Comparison of ENCODE assay signal across 9 mouse cellular contexts in the genomic region with DNA sequence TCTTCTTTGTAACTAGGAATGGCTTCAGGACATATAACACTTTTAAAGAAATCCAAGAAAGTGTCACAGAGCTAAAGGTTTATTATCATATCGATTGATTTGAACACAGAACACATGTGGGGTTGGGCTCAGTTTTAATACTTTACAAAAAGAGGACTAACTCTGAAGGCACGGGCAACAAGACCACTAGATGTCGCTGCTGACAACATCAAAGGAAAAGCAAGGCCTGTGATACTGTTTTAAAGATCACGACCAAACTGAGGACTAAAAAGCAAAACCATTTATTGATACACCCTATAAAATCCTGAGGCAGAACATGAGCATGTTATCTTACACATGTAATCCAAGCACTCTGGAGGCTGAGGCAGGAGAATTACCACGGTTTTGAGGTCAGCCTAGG. TPM values are rescaled to one million over a fixed set of nuclear protein-coding genes. Genes with fewer than 3 reads are reported as not detected.
A peak's percentile ranks its signal among the peaks of the same experiment; 100 is the strongest.
DNase-seq lines count a peak whose midpoint lies in the region; ATAC-seq lines count a peak whose summit lies in the region.
"Had no signal": no experiment of that assay in that cellular context is flagged by ENCODE, and none has a peak within 500 bp of the region (broad histone marks: within the 10 kb centered on the region; RNA-seq: fewer than 3 reads in every experiment).

No protein-coding gene starts in this region.

- no peak overlapping the region for H3K9ac ChIP-seq in limb, embryonic 11.5 days (ENCODE audit: low read length)
- H3K9ac ChIP-seq: embryonic facial prominence, embryonic 15.5 days had no signal

- peaks cover 14% of the 10 kb centered on the region for H3K36me3 ChIP-seq in limb, embryonic 11.5 days (ENCODE audit: control insufficient read depth, insufficient read depth, low read length)

- H3K27ac ChIP-seq in limb, embryonic 11.5 days (replicated peaks; ENCODE audit: low read depth, low read length): no peak overlapping the region
- H3K27ac ChIP-seq: embryonic facial prominence, embryonic 15.5 days had no signal

- H3K4me1 ChIP-seq in limb, embryonic 11.5 days (ENCODE audit: control insufficient read depth, insufficient read depth, low read length): no peaks in the 10 kb centered on the region

- H3K9me3 ChIP-seq in limb, embryonic 11.5 days (ENCODE audit: control insufficient read depth, low read length): no peaks in the 10 kb centered on the region
- H3K9me3 ChIP-seq: embryonic facial prominence, embryonic 15.5 days had no signal

- no peak overlapping the region for H3K4me2 ChIP-seq in limb, embryonic 11.5 days (ENCODE audit: low read depth, severe bottlenecking)
- H3K4me2 ChIP-seq: embryonic facial prominence, embryonic 15.5 days had no signal

- peak; percentile 26 for DNase-seq in 3134 (ENCODE audit: extremely low read depth, insufficient read length, low spot score)
- DNase-seq in NIH3T3 (ENCODE audit: low read depth): peak; percentile 90
- peak; percentile 81 to 89 for DNase-seq in cerebellum, postnatal 10 days
- peak; percentile 74 to 88 for DNase-seq in frontal cortex, postnatal 36 days (ENCODE audit: low spot score in 2 of 2)
- peak; percentile 54 to 82 for DNase-seq in kidney, adult 8-10 months
- DNase-seq in limb, embryonic 11.5 days (ENCODE audit: low spot score): peak; percentile 75
- peak; percentile 88 for DNase-seq in naive thymus-derived CD4-positive, alpha-beta T cell, adult 2 months (ENCODE audit: low read depth)
- DNase-seq in telencephalon, adult 2 months (ENCODE audit: low read depth, low spot score): peak; percentile 74

- H3K27me3 ChIP-seq in limb, embryonic 11.5 days (ENCODE audit: control insufficient read depth, insufficient read depth, low read length): no peaks in the 10 kb centered on the region
- H3K27me3 ChIP-seq: embryonic facial prominence, embryonic 15.5 days had no signal

- 20% methylated on average over 5 of the region's 5 CpGs for WGBS in limb, embryonic 11.5 days

- no peak for ATAC-seq in limb, embryonic 11.5 days (ENCODE audit: insufficient number of reproducible peaks, low FRiP score, low TSS enrichment, low read depth)

- H3K4me3 ChIP-seq in limb, embryonic 11.5 days (ENCODE audit: low read depth, low read length): no peak overlapping the region
- H3K4me3 ChIP-seq: embryonic facial prominence, embryonic 15.5 days had no signal

RNA-seq across cellular contexts. Expression of a gene that starts 7.1 kb away (rescaled TPM):
- polyA plus RNA-seq in limb, embryonic 11.5 days (2014; fragmentation: Nextera tagmentation; extraction: Ambion mirVana): 287 and 289 TPM in 2 replicates

RNA-seq across cellular contexts. Expression of a gene that starts 24.7 kb away (rescaled TPM):
- polyA plus RNA-seq in limb, embryonic 11.5 days (2014; fragmentation: Nextera tagmentation; extraction: Ambion mirVana): 0.28 TPM in 1 of 2 replicates, not detected in the other

Comparison
In these comparisons a context has a peak if more than half of its experiments do, and no peak if none do; other contexts are left out.
1. DNase-seq: peak in every context shown above with its lines; median percentile 90 in NIH3T3; 88 in naive thymus-derived CD4-positive, alpha-beta T cell, adult 2 months; 85 in cerebellum, postnatal 10 days; 81 in frontal cortex, postnatal 36 days; 75 in limb, embryonic 11.5 days; 74 in telencephalon, adult 2 months; 68 in kidney, adult 8-10 months; 26 in 3134.